Mouse (Mus musculus) gastrocnemius, postnatal 10 days (tissue): ENCODE data around the gene Dbp. TPM values are rescaled to one million over a fixed set of nuclear protein-coding genes. Genes with fewer than 3 reads are reported as not detected.
A peak's percentile ranks its signal among the peaks of the same experiment; 100 is the strongest.
"Not testable (repeated sequence)": the region's sequence is repeated elsewhere in the genome, so short reads cannot be mapped to it uniquely, and the experiment has no call there.

Experiments
- DNase-seq: peaks from one replicate; pipeline ENCODE4 v3.0.0; 2021; ENCODE audit warnings: mixed read lengths
- long read RNA-seq, 2 experiments: library from polyadenylated mRNA; stranded (forward); transcript quantifications; one replicate each; pipeline ENCODE4 v2.0.0; 2021
- total RNA-seq, 2 experiments: library from RNA; stranded (reverse); gene quantifications; 2 replicates each; pipeline ENCODE4 v1.2.3; 2021

Dbp gene
- 10 to 100 TPM; 35.9 to 37.9 TPM for total RNA-seq
- long read RNA-seq, experiment 1, transcript Dbp-201 (4 exons, 1,837 nt), result major isoform, 33 of 43 reads
- long read RNA-seq, experiment 1, partial matches to known transcripts, result 1 of 43 reads
- long read RNA-seq, experiment 1, other reads (novel, unspliced or antisense), result 6 of 43 reads
- long read RNA-seq, experiment 2, transcript Dbp-205 (2 exons, 1,732 nt), result minor isoform, 13 of 53 reads
- long read RNA-seq, experiment 2, transcript Dbp-201 (4 exons, 1,837 nt), result major isoform, 30 of 53 reads
- long read RNA-seq, experiment 2, partial matches to known transcripts, result 4 of 53 reads
- long read RNA-seq, experiment 2, other reads (novel, unspliced or antisense), result 3 of 53 reads

DNA sequence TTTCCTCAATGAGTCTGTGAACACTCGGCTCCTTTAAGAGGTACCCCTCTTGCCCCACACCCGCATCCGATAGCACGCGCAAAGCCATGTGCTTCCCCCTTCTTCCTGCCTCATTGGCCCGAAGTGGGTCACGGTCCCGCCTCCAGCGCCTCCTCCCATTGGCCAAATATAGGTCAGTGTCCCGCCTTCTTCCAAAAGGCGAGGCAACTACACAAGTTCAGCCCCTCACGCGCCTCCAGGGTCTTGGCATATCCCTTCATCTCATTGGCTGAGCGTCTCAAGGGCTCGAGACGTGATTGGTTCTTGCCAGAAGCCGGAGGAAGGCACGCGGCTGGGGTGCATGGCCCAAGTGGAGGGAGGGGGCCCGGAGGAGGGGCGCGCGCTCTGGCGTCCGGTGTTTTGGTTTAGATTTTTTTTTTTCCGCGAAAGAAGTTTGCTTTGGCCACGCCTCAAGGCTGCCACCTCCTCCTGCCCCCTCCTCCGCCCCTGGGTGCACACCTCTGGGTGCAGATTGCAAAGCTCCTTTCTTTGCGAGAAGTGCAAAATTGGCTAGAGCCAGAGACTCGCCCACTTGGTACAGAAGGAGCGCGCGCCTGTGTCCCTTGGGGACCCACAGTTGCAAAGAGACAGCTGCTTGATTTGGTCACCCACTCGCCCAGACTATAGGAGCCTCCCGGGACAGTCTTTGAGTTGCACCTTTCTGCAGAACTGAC, at the start of gene Dbp:
Gene Dbp (plus strand): TSS at position 359 of the 713 bp plus-strand sequence.
- peak; percentile 95 for DNase-seq

GRCm38 (mm10) chr7:45660746-45661478, 44.0 kb upstream of the Dbp start:
- DNase-seq, result no peak

GRCm38 (mm10) chr7:45661702-45662101, 43.2 kb upstream of the Dbp start:
- not testable (repeated sequence) for DNase-seq

DNA sequence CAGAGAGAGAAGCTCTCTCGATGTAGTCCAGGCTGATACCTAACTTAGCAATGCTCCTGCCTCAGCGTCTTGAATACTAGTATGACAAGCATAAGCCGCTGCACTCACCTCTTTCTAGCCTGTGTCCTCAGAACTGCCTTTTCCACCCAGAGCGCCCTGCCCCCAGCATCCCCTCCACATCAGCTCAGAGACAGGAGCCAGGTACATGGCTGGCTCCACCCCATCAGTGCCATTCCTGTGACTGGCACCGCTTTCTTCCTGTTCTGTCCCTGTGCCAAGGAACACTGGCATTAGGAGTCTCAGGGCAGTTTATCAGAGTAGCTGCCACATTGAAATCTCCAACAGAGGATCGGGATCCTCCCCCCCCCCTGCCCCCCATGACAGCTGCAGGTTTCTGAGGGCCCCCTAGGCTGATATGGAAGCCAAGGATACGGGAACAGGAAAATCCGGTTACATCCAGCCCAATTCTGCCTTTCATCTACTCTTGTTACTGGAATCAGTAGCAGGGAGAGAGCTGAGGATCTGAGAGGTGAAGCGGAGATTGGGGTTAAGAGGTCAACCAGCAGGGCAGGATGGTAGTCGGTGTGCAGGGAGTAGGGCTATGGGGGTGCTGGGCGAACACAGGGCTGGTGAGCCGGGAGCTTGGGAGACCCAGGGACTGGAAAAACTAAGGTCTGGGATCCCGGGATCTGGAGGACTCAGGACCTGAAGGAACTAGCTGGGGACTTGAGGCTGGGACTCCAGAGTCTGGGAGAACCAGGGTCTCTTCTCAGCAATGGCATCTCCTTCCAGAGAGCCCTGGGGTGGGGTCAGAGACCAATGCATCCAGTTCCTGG, 39.4 kb upstream of the Dbp start:
- DNase-seq, result no peak

DNA sequence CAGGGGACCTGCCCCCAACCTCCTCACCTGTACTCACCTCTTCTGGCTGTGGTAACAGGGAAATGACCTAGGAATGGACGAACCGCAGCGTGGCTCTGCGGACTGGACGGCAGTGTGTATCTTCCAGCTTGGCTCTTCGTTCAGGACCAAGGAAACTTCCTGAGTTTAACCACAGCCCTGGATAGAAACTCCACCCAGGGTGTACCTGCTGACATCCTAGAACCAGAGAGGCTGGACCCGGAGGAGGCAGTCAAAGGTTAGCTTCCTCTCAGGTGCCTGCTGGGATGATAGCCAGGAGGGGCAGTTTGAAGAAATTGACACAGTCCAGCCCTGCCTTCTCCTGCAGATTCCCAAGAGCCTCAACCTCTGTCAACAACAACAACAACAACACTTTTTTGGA, 38.7 kb upstream of the Dbp start, which contains the start of gene Fut2:
Gene Fut2 (minus strand): TSS at position 234 of the 400 bp plus-strand sequence.
- DNase-seq, result no peak

- DNase-seq, result no peak
Observed at GRCm38 (mm10) chr7:45667761-45668160, 37.1 kb upstream of the Dbp start.

DNA sequence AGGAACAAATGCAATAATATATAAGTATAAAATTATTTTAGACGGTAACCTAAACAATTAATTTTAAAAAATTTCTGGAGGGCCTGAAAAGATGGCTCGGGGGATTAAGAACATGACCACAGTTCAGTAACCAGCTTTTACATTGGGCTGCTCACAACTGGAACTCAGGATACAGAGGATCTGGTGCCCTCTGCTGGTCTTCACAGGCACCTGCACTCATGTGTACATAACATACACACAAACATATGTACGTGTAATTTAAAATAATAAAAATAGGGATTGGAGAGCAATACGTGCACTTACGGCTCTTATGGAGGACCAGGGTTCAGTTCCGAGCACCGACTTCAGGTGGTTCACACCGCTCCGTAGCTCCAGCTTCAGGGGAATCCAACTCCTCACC, 36.0 kb upstream of the Dbp start:
- DNase-seq, result no peak

GRCm38 (mm10) chr7:45677627-45678295, 27.1 kb upstream of the Dbp start:
- no peak for DNase-seq

- DNase-seq, result no peak
Observed at GRCm38 (mm10) chr7:45678513-45678912, 26.4 kb upstream of the Dbp start.

DNA sequence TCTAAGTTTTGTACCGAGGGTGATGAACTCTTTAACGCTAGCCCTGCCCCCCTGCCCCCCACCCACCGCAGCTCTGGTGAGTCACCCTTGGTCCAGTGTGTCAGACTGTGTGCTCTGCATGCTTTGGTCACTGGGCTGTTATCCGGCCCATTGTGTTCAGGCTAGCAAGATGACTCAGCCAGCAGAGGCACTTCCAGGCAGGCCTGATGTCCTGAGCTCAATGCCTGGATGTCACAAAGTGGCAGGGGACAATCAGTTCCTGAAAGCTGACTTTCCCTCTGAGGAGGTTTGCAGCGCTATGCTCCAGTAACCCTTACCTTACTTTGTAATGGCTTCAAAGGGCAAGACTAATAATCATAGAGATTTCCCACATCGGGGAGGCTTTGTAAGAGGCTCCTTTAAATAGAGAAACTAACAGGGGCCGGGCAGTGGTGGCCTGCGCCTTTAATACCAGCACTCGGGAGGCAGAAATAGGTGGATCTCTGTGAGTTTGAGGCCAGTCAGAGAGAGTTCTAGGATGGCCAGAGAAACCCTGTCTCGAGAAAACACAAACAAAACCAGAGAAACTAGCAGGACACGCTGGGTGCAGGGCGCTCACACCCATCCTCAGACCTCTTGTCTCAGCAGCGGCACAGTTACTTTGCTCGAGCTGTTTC, 24.8 kb upstream of the Dbp start:
- no peak for DNase-seq

GRCm38 (mm10) chr7:45681046-45681736, 23.7 kb upstream of the Dbp start:
- DNase-seq, result no peak

DNA sequence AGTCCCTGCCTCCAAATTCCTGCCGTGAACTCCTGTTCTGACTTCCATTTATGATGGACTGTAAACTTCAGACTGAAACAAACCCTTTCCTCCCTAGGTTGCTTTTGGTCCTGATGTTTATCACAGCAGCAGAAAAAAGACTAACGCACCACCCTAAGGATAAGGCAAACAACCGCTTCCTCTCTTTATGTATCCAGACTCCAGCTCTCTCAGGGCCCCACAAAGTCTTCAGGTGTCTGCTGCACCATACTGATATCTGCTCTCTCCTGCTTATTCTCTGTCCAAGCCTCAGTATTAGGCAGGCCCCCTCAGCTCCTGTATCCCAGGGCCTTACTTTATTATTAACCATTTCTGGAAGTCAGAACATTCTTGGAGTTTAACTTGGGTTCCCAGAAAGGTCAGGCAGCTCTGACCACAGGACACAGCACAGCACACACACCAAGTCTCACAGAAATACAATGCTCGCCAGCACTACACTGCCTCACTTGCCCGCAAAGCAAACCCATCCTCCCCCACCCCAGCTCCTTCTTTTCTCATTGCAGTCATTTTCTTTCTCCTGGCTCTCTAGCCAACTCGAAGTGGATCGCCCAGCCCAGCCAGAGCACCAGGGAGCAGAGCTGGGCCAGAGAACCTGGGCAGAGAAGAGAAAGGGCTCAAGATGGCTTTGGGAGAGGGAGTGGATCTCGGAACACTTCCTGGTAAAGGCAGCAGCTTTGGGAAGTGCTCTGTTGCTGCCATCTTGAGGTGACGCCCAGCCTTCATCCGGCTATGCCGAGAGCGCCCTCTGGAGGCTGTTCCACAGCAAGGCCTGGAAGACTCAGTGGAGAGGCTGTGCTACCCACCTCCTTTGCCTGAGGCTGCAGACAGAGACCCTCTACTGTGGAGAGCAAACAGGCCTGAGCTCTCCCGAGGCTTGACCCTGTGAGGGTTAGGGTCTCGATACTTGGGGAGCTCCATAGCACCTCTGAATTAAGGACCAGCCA, 22.5 kb upstream of the Dbp start:
- DNase-seq, result peak; percentile 92

GRCm38 (mm10) chr7:45683396-45684050, 21.4 kb upstream of the Dbp start, which contains the start of gene Ntn5:
Gene Ntn5 (plus strand): TSS chr7:45684022.
- DNase-seq, result no peak

- no peak for DNase-seq
Observed at GRCm38 (mm10) chr7:45685811-45686210, 19.1 kb upstream of the Dbp start.

GRCm38 (mm10) chr7:45686841-45687240, 18.0 kb upstream of the Dbp start:
- DNase-seq, result no peak

DNA sequence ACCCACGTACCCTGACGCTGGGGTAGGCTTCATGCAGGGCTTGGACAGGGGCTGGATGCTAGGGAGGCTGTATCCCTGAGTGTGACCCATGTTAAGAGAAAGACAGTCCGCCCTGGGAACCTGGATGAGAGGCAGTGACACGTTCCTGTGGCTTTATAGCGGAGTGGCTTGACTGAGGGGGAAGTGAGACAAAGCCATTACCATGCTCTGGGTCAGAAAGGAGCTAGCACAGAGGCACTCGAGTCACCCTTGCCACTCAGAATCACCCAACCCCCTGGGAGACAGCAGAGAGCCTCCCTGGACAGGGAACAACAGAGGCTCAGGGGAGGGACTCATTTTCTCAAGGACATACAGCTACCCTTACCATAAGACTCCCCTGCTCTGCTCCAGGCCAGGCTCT, 15.8 kb upstream of the Dbp start:
- no peak for DNase-seq

GRCm38 (mm10) chr7:45689800-45690199, 15.1 kb upstream of the Dbp start:
- DNase-seq, result no peak

DNA sequence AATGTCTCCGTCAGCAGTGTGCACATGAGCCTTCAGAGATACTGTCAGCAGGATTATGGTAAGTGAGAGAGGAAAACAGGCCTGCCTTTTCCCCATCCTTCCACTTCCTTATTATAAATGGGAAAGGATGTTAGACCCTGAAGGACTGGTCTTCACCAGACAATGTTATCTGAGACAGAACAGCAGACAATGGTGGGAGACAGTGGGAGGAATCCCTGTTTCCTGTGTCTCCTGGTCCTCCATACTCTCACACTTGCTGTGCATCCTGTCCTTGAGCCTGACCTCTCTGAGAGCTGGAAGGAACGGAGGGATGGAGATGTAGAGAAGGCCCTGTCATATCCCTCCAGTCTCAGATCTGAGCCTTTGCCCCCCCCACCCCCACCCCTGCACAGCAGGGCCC, 12.5 kb upstream of the Dbp start:
- DNase-seq, result no peak
